Mouse (Mus musculus) bone marrow, adult 2 months (tissue): ENCODE measurements around the gene B830017H08Rik.
A peak's percentile ranks its signal among the peaks of the same experiment; 100 is the strongest.

Source experiments
- CTCF ChIP-seq: fragments of 200-500 bp; IDR thresholded peaks from 2 replicates; pipeline ENCODE4 v1.5.1; 2011; ENCODE audit warnings: low read length, control low read depth; ENCODE audit not compliant: control insufficient read depth, insufficient read depth
- POLR2A ChIP-seq: fragments of 200-500 bp; IDR thresholded peaks from 2 replicates; pipeline ENCODE4 v1.6.1; 2011; ENCODE audit warnings: low read depth, mild to moderate bottlenecking, control low read depth, low read length, borderline replicate concordance; ENCODE audit not compliant: control insufficient read depth

DNA sequence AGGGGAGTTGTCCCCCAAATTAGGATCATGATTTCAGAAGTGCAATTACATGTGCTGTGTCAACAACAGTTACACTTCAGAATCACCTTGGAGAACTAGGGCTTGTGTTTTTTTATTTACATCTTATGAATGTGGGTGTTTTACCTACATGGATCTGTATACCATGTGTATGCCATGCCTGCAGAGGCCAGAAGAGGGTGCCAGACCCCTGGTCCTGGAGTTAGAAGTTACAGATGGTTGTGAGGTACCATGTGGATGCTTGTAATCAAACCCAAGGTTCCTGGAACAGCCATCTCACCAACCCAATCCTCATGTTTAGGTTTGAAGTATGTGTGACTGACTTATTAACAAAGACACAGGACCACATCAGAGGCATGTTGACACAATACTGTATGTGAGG lies 25.7 kb downstream of the B830017H08Rik start:
- no peak for TF ChIP-seq POLR2A
- peak; percentile 61 for TF ChIP-seq CTCF
